Mouse (Mus musculus): Measurements from ENCODE around the gene Tex38. TPM values are rescaled to one million over a fixed set of nuclear protein-coding genes. Genes with fewer than 3 reads are reported as not detected.
A peak's percentile ranks its signal among the peaks of the same experiment; 100 is the strongest.

Gene Tex38
- polyA plus RNA-seq, 1 experiment from 2014 or later: 0.16 TPM

DNA sequence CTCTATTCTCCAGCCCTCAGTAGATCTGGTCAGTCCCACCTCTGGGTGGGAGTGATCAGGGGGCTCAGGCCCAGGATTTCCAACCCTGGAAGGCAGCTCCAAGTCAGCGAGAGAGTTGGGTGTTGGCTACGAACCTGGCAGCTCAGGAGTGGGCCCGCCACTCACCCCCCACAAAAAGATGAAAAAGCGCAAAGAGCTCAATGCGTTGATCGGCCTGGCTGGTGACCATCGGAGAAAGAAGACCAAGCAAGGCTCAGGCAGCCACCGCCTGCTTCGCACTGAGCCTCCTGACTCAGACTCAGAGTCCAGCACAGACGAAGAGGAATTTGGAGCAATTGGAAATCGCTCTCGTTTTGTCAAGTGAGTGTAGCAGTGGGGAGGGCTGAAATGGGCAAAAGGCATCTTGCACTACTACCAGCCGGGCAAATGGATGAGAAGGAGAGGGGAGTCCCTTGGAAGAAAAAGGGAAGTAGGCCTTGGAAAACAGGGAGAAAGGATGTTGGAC is 42.3 kb downstream of the Tex38 start:
- ATAC-seq (no peak), DNase-seq (ENCODE audit: low spot score) (no peak)

DNA sequence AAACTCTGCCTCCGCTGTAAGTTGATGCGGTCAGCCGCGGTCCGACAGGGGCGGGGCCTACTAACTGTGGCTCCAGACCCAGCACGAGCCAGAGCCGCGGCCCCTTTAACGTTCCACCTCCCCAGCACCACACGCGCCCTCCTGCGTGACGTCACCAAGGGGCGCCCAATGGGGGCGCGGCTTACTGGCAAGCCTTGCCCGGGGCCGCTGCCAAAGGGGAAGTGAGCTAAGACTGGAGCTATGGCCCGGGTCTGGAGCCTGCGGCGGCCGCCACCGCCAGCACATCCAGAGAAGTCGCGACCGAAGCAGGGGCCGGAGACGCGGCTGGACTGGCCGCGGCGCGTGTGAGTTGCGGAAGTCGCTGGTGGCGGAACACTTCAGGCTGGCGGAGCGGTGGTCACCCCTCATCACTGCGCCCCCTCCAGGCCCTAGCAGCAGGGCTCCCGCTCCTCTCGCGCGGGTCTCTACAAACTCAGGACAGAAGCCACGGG is 43.2 kb downstream of the Tex38 start, which contains the start of gene Efcab14:
Efcab14 (plus strand) TSS at position 194 of the 491 bp plus-strand sequence.
- H3K27ac ChIP-seq (ENCODE audit: low read length): peak within 1 kb of the TSS; percentile 92
- TF ChIP-seq EP300 (IDR thresholded peaks at IDR 0.05): no peak
- TF ChIP-seq CTCF (IDR thresholded peaks at IDR 0.05): peak; percentile 67
- peaks cover 6% of the 10 kb centered on the region; the same call in 1 of the 2 replicates for H3K36me3 ChIP-seq (ENCODE audit: insufficient read depth, low read length)
- H3K9me3 ChIP-seq (ENCODE audit: low read length): no peaks in the 10 kb centered on the region
- peak within 1 kb of the TSS; percentile 78 for H3K9ac ChIP-seq (replicated peaks; ENCODE audit: low read depth)
- peak; percentile 98 for DNase-seq (ENCODE audit: low spot score)
- H3K4me2 ChIP-seq (replicated peaks; ENCODE audit: low read depth, low read length): peak within 1 kb of the TSS; percentile 80
- peak within 1 kb of the TSS; percentile 74 for H3K4me3 ChIP-seq (ENCODE audit: low read depth, low read length)
- H3K27me3 ChIP-seq (replicated peaks; ENCODE audit: insufficient read depth, low read length): no peaks in the 10 kb centered on the region
- peak; percentile 100 for ATAC-seq
- under 1% methylated on average over 39 of the region's 45 CpGs for WGBS
- H3K4me1 ChIP-seq (ENCODE audit: insufficient read depth, low read depth, low read length): no peaks in the 10 kb centered on the region; the same call in 1 of the 2 replicates

More for the DNA sequence above, 42.3 kb downstream of the Tex38 start:
- no peak overlapping the region for H3K27ac ChIP-seq (ENCODE audit: low read length)
- peak overlapping the region; percentile 78 for H3K9ac ChIP-seq (replicated peaks; ENCODE audit: low read depth)
- 39% methylated on average over 13 of the region's 13 CpGs for WGBS
- H3K27me3 ChIP-seq (replicated peaks; ENCODE audit: insufficient read depth, low read length): no peaks in the 10 kb centered on the region
- peak overlapping the region; percentile 80 for H3K4me2 ChIP-seq (replicated peaks; ENCODE audit: low read depth, low read length)
- TF ChIP-seq CTCF (IDR thresholded peaks at IDR 0.05): no peak
- TF ChIP-seq EP300 (IDR thresholded peaks at IDR 0.05): no peak
- peaks cover 6% of the 10 kb centered on the region; the same call in 1 of the 2 replicates for H3K36me3 ChIP-seq (ENCODE audit: insufficient read depth, low read length)
- peak overlapping the region; percentile 74 for H3K4me3 ChIP-seq (ENCODE audit: low read depth, low read length)
- H3K9me3 ChIP-seq (ENCODE audit: low read length): no peaks in the 10 kb centered on the region
- H3K4me1 ChIP-seq (ENCODE audit: insufficient read depth, low read depth, low read length): no peaks in the 10 kb centered on the region; the same call in 1 of the 2 replicates

DNA sequence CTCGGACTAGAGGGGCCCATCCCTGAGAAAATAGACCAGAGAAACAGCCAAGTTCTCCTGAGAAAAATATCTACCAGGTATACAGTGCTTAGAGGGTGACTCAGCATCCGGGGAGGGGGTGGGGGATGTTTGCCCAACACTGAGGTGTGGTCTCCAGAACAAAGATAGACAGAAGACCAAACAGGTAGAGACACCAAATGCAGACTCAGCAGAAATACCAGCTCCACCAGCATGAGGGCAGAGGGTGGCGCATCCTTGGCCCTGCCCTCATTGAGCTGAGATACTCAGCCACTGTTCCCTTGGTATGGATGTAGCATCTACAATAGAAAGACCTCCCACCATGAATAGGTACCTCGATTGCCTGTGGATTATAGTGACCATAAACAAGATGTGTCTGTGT is 46.0 kb downstream of the Tex38 start:
- WGBS: 54% methylated on average over 4 of the region's 4 CpGs
- H3K4me2 ChIP-seq (replicated peaks; ENCODE audit: low read depth, low read length): no peak overlapping the region
- TF ChIP-seq EP300 (IDR thresholded peaks at IDR 0.05) (no peak), CTCF (IDR thresholded peaks at IDR 0.05) (no peak)
- no peak for DNase-seq (ENCODE audit: low spot score)
- no peaks in the 10 kb centered on the region; the same call in 1 of the 2 replicates for H3K4me1 ChIP-seq (ENCODE audit: insufficient read depth, low read depth, low read length)
- 0 out of 2 replicates have a peak, but pooled peaks cover 3% of the 10 kb centered on the region for H3K27me3 ChIP-seq (replicated peaks; ENCODE audit: insufficient read depth, low read length)
- no peak overlapping the region for H3K27ac ChIP-seq (ENCODE audit: low read length)
- H3K4me3 ChIP-seq (ENCODE audit: low read depth, low read length): no peak overlapping the region
- H3K9ac ChIP-seq (replicated peaks; ENCODE audit: low read depth): no peak overlapping the region
- ATAC-seq: no peak
- no peaks in the 10 kb centered on the region for H3K36me3 ChIP-seq (ENCODE audit: insufficient read depth, low read length)
- H3K9me3 ChIP-seq (ENCODE audit: low read length): no peaks in the 10 kb centered on the region

DNA sequence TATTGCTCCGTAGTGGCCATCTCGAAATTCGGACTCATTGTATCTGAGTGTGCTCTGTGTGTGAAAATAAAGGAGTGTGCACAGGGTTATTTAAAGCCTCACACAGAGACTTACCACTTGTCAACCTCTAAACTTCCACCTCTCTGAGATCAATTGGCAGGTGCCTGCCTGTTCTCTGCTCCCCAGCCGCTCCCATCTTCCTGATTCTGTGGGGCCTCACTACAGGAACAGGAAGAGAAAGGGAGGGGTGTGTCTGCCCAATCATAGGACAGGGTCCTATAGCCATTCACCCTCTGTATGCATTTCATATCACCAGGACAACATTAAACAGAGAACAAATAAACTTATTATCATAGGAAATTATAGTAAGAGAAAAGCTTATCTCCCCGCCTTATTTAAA is 47.1 kb downstream of the Tex38 start:
- no peak overlapping the region for H3K4me3 ChIP-seq (ENCODE audit: low read depth, low read length)
- H3K27me3 ChIP-seq (replicated peaks; ENCODE audit: insufficient read depth, low read length): 0 out of 2 replicates have a peak, but pooled peaks cover 3% of the 10 kb centered on the region
- WGBS: 59% methylated on average over 5 of the region's 5 CpGs
- H3K9ac ChIP-seq (replicated peaks; ENCODE audit: low read depth): no peak overlapping the region
- no peak for TF ChIP-seq EP300 (IDR thresholded peaks at IDR 0.05)
- TF ChIP-seq CTCF (IDR thresholded peaks at IDR 0.05): no peak
- no peak for DNase-seq (ENCODE audit: low spot score)
- H3K9me3 ChIP-seq (ENCODE audit: low read length): no peaks in the 10 kb centered on the region
- no peak for ATAC-seq
- H3K4me2 ChIP-seq (replicated peaks; ENCODE audit: low read depth, low read length): no peak overlapping the region
- H3K27ac ChIP-seq (ENCODE audit: low read length): no peak overlapping the region
- H3K4me1 ChIP-seq (ENCODE audit: insufficient read depth, low read depth, low read length): no peaks in the 10 kb centered on the region; the same call in 1 of the 2 replicates
- no peaks in the 10 kb centered on the region for H3K36me3 ChIP-seq (ENCODE audit: insufficient read depth, low read length)

DNA sequence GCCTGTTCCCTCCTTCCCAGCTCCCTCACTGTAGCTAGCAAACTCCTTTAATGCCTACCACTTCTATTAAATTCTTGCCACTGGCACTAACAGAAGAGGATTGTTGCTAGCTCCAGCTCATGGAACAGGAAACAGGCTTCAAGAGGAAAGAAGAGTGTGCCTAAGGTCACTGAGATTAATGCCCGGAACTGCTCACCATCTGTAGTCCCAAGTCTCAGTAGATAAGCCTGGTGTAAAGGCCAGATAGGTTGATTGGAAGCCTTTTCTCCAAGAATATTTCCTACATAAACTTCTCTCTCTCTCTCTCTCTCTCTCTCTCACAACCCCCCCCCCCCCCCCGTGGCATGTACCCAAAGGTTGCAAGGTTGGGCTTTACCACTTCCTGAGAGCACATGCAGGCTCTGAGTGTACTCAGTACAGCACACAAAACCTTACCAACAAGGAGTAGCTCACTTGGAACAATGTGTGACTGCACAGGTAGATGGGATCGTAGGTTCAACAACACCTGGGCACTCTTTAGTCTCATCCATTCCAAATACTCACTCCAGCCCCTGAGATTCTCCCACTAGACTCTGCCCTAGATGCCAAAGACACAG is 48.5 kb downstream of the Tex38 start:
- 0 out of 2 replicates have a peak, but pooled peaks cover 3% of the 10 kb centered on the region for H3K27me3 ChIP-seq (replicated peaks; ENCODE audit: insufficient read depth, low read length)
- no peaks in the 10 kb centered on the region for H3K9me3 ChIP-seq (ENCODE audit: low read length)
- no peak overlapping the region for H3K4me2 ChIP-seq (replicated peaks; ENCODE audit: low read depth, low read length)
- H3K9ac ChIP-seq (replicated peaks; ENCODE audit: low read depth): no peak overlapping the region
- TF ChIP-seq CTCF (IDR thresholded peaks at IDR 0.05) (no peak), EP300 (IDR thresholded peaks at IDR 0.05) (no peak)
- ATAC-seq (no peak), DNase-seq (ENCODE audit: low spot score) (no peak)
- no peaks in the 10 kb centered on the region for H3K4me1 ChIP-seq (ENCODE audit: insufficient read depth, low read depth, low read length)
- H3K27ac ChIP-seq (ENCODE audit: low read length): no peak overlapping the region
- whole genome bisulfite sequencing: 37% methylated on average over 2 of the region's 3 CpGs
- no peaks in the 10 kb centered on the region for H3K36me3 ChIP-seq (ENCODE audit: insufficient read depth, low read length)
- no peak overlapping the region for H3K4me3 ChIP-seq (ENCODE audit: low read depth, low read length)

DNA sequence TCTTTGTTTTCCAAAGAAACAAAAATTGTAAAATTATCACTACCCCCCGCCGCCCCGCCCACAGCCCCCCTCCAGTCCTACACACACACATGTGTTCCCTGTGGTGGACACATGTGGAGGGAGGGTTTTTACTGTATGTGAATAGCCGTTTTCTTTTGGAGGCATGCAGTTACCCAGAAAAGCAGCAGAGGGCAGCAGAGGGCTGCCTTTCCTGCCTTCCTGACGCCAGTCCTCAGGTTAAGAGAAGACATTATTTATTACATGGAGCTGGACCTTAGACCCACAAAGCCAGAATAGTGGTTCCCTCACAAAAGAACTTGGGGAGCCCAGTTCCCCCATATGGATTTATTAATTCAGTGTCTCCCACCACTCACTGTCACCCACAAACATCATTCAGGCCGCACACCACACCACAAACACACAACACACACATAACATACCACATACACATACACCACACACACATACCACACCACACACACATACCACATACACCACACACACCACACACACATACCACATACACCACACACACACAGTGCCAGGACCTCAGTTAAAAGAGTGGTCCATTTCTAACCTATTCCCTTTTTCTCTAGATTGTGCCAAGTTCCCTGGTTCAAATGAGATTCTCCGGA is 49.1 kb downstream of the Tex38 start:
- H3K9me3 ChIP-seq (ENCODE audit: low read length): no peaks in the 10 kb centered on the region
- no peaks in the 10 kb centered on the region for H3K4me1 ChIP-seq (ENCODE audit: insufficient read depth, low read depth, low read length)
- 0 out of 2 replicates have a peak, but pooled peaks cover 3% of the 10 kb centered on the region for H3K27me3 ChIP-seq (replicated peaks; ENCODE audit: insufficient read depth, low read length)
- no peak overlapping the region for H3K27ac ChIP-seq (ENCODE audit: low read length)
- H3K4me2 ChIP-seq (replicated peaks; ENCODE audit: low read depth, low read length): no peak overlapping the region
- DNase-seq (ENCODE audit: low spot score) (peak; percentile 76), ATAC-seq (peak; percentile 61; the same call in 1 of the 2 replicates)
- 17% methylated on average over 7 of the region's 7 CpGs for WGBS
- no peak overlapping the region for H3K9ac ChIP-seq (replicated peaks; ENCODE audit: low read depth)
- TF ChIP-seq EP300 (IDR thresholded peaks at IDR 0.05) (no peak), CTCF (IDR thresholded peaks at IDR 0.05) (peak; percentile 89)
- H3K4me3 ChIP-seq (ENCODE audit: low read depth, low read length): no peak overlapping the region
- no peaks in the 10 kb centered on the region for H3K36me3 ChIP-seq (ENCODE audit: insufficient read depth, low read length)

Other genes starting within 250 kb of the Tex38 start
- not detected in 2 replicates for gene Cyp4a31, start 217.4 kb downstream of the Tex38 start, polyA plus RNA-seq (2015; fragmentation: Nextera tagmentation; extraction: Ambion mirVana)
- gene Cyp4a32, start 180.0 kb downstream of the Tex38 start, polyA plus RNA-seq (2015; fragmentation: Nextera tagmentation; extraction: Ambion mirVana): 0.08 TPM in 1 of 2 replicates, not detected in the other
- 171 and 174 TPM in 2 replicates for gene Cyp4b1, start 133.3 kb downstream of the Tex38 start, polyA plus RNA-seq (2015; fragmentation: Nextera tagmentation; extraction: Ambion mirVana)
- 24.4 and 26.8 TPM in 2 replicates for gene Efcab14, start 43.3 kb downstream of the Tex38 start, polyA plus RNA-seq (2015; fragmentation: Nextera tagmentation; extraction: Ambion mirVana)
- gene Atpaf1, start 3.8 kb upstream of the Tex38 start, polyA plus RNA-seq (2015; fragmentation: Nextera tagmentation; extraction: Ambion mirVana): 30.0 and 30.5 TPM in 2 replicates
- gene Mob3c, start 47.1 kb upstream of the Tex38 start, polyA plus RNA-seq (2015; fragmentation: Nextera tagmentation; extraction: Ambion mirVana): 14.8 and 16.3 TPM in 2 replicates
- 26.9 and 30.6 TPM in 2 replicates for gene Mknk1, start 58.2 kb upstream of the Tex38 start, polyA plus RNA-seq (2015; fragmentation: Nextera tagmentation; extraction: Ambion mirVana)
- gene Kncn, start 103.4 kb upstream of the Tex38 start, polyA plus RNA-seq (2015; fragmentation: Nextera tagmentation; extraction: Ambion mirVana): not detected in 2 replicates
- gene 6430628N08Rik, start 109.6 kb upstream of the Tex38 start, polyA plus RNA-seq (2015; fragmentation: Nextera tagmentation; extraction: Ambion mirVana): not detected in 2 replicates
- not detected in 2 replicates for gene Dmbx1, start 158.9 kb upstream of the Tex38 start, polyA plus RNA-seq (2015; fragmentation: Nextera tagmentation; extraction: Ambion mirVana)
- 12.1 and 13.4 TPM in 2 replicates for gene Faah, start 236.9 kb upstream of the Tex38 start, polyA plus RNA-seq (2015; fragmentation: Nextera tagmentation; extraction: Ambion mirVana)

Measured in lung, postnatal 0 days (tissue).